Mouse (Mus musculus) testis, adult 2 months (tissue): Measurements from ENCODE around the gene Tbccd1. TPM values are rescaled to one million over a fixed set of nuclear protein-coding genes. Genes with fewer than 3 reads are reported as not detected.

Source experiments
- H3K27ac ChIP-seq: fragments of 200-500 bp; 2 replicates; pipeline ENCODE4 v1.5.1; 2012; ENCODE audit warnings: low read depth, low read length; ENCODE audit not compliant: control insufficient read depth, insufficient read depth
- H3K27me3 ChIP-seq: fragments of 200-500 bp; 2 replicates; pipeline ENCODE4 v1.6.1; 2012; ENCODE audit warnings: mild to moderate bottlenecking, low read length, moderate library complexity; ENCODE audit not compliant: control insufficient read depth, insufficient read depth
- H3K36me3 ChIP-seq: fragments of 200-500 bp; 2 replicates; pipeline ENCODE4 v1.6.1; 2012; ENCODE audit warnings: mild to moderate bottlenecking, low read length; ENCODE audit not compliant: control insufficient read depth, insufficient read depth
- H3K4me1 ChIP-seq: fragments of 200-500 bp; 2 replicates; pipeline ENCODE4 v1.6.1; 2012; ENCODE audit warnings: low read length; ENCODE audit not compliant: control insufficient read depth, insufficient read depth
- H3K4me3 ChIP-seq: fragments of 200-500 bp; 2 replicates; pipeline ENCODE4 v1.5.1; 2012; ENCODE audit warnings: low read depth, mild to moderate bottlenecking, low read length, moderate library complexity, mixed read lengths; ENCODE audit not compliant: control insufficient read depth
- CTCF ChIP-seq: fragments of 200-500 bp; IDR thresholded peaks from 2 replicates; pipeline ENCODE4 v1.5.1; 2012; ENCODE audit warnings: low read depth, mild to moderate bottlenecking, inconsistent platforms, low read length, moderate library complexity; ENCODE audit not compliant: control insufficient read depth, insufficient read depth, insufficient replicate concordance
- POLR2A ChIP-seq: fragments of 200-500 bp; IDR thresholded peaks from 2 replicates; pipeline ENCODE4 v1.6.1; 2012; ENCODE audit warnings: low read depth, mild to moderate bottlenecking, inconsistent platforms, low read length, moderate library complexity; ENCODE audit not compliant: control insufficient read depth
- polyA plus RNA-seq: library from polyadenylated mRNA; depleted of rRNA; stranded (reverse); fragments of >200 nt; gene quantifications from 2 replicates; pipeline ENCODE4 v1.2.3, GENCODE M21; 2012

Tbccd1 gene
- polyA plus RNA-seq, 1 experiment: 21.2 TPM

- Histone ChIP-seq H3K27me3 (no peaks in the 10 kb centered on the region), H3K36me3 (no peaks in the 10 kb centered on the region)
- TF ChIP-seq POLR2A (no peak), CTCF (no peak)
Measured at GRCm38 (mm10) chr16:22852709-22853108, 4.8 kb downstream of the Tbccd1 start.

GRCm38 (mm10) chr16:22848331-22848730, 9.1 kb downstream of the Tbccd1 start:
- H3K4me1 ChIP-seq: peaks cover 3% of the 10 kb centered on the region; the same call in 1 of the 2 replicates
- H3K27ac ChIP-seq: no peak overlapping the region
- TF ChIP-seq CTCF: no peak
- TF ChIP-seq POLR2A: no peak
- no peaks in the 10 kb centered on the region for H3K36me3 ChIP-seq
- H3K27me3 ChIP-seq: no peaks in the 10 kb centered on the region
- H3K4me3 ChIP-seq: no peak overlapping the region

More at GRCm38 (mm10) chr16:22852709-22853108, 4.8 kb downstream of the Tbccd1 start:
- Histone ChIP-seq H3K4me1 (peaks cover 3% of the 10 kb centered on the region), H3K4me3 (no peak overlapping the region), H3K27ac (no peak overlapping the region)

GRCm38 (mm10) chr16:22847686-22848085, 9.8 kb downstream of the Tbccd1 start:
- Histone ChIP-seq H3K36me3 (no peaks in the 10 kb centered on the region), H3K27ac (no peak overlapping the region), H3K4me3 (no peak overlapping the region), H3K4me1 (peaks cover 3% of the 10 kb centered on the region; the same call in 1 of the 2 replicates), H3K27me3 (no peaks in the 10 kb centered on the region)
- TF ChIP-seq POLR2A: no peak
- no peak for TF ChIP-seq CTCF

GRCm38 (mm10) chr16:22845481-22845880, 12.0 kb downstream of the Tbccd1 start:
- Histone ChIP-seq H3K4me1 (peaks cover 3% of the 10 kb centered on the region; the same call in 1 of the 2 replicates), H3K4me3 (peak overlapping the region; percentile 44), H3K27me3 (no peaks in the 10 kb centered on the region), H3K27ac (peak overlapping the region; percentile 83; the same call in 1 of the 2 replicates), H3K36me3 (no peaks in the 10 kb centered on the region)
- TF ChIP-seq POLR2A (no peak), CTCF (no peak)

- TF ChIP-seq CTCF (no peak), POLR2A (no peak)
- peak overlapping the region; percentile 94 for H3K4me3 ChIP-seq
- H3K4me1 ChIP-seq: peaks cover 3% of the 10 kb centered on the region; the same call in 1 of the 2 replicates
- H3K36me3 ChIP-seq: no peaks in the 10 kb centered on the region
- H3K27ac ChIP-seq: peak overlapping the region; percentile 83
- no peaks in the 10 kb centered on the region for H3K27me3 ChIP-seq
Measured at GRCm38 (mm10) chr16:22844834-22845233, 12.6 kb downstream of the Tbccd1 start.

GRCm38 (mm10) chr16:22844061-22844801, 13.2 kb downstream of the Tbccd1 start:
- Histone ChIP-seq H3K36me3 (no peaks in the 10 kb centered on the region), H3K4me3 (peak overlapping the region; percentile 94), H3K27me3 (no peaks in the 10 kb centered on the region), H3K27ac (peak overlapping the region; percentile 83), H3K4me1 (peaks cover 3% of the 10 kb centered on the region; the same call in 1 of the 2 replicates)
- TF ChIP-seq CTCF (no peak), POLR2A (peak; percentile 86)

GRCm38 (mm10) chr16:22842871-22843270, 14.6 kb downstream of the Tbccd1 start:
- Histone ChIP-seq H3K27ac (no peak overlapping the region), H3K4me3 (no peak overlapping the region), H3K4me1 (peaks cover 3% of the 10 kb centered on the region; the same call in 1 of the 2 replicates), H3K36me3 (no peaks in the 10 kb centered on the region), H3K27me3 (no peaks in the 10 kb centered on the region)
- TF ChIP-seq POLR2A: no peak
